Mouse (Mus musculus): ENCODE results near the gene Siva1. TPM values are rescaled to one million over a fixed set of nuclear protein-coding genes. Genes with fewer than 3 reads are reported as not detected.

Gene Siva1
- polyA plus RNA-seq, 1 experiment = 29.9 TPM

DNA sequence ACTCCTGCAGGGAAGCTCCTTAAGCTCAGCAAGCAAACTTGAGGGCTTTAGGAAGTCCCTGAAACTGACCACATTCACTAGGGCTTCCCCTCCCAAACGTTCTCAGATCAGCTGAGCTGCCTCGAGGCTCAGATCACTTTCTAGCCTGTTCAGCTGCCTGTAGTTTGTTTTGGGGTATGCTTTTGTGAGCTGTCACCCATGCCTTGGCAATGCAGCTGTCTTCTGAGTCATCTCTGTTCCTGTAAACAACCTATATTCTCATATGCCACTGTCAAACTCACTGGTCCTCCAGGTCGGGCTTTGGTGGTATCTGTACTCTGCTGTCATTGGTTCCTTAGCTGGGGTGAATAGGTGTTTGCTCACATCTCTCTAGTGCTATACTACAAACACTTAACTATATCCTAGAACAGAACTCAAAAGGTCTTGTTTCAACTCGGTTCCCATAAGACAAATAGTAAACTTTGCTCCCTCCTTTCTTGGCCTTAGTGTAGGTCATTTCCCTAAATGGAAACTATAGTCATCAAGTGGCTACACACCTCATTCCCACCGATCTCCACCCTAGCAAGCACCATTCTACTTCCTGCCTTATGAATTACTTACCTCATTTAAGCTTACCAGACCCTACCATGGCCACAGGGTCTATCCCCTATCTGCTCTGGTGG, 7.4 kb downstream of the Siva1 start:
- DNase-seq (ENCODE audit: low read depth, low spot score) = no peak
- 47% methylated on average over 5 of the region's 5 CpGs for WGBS

DNA sequence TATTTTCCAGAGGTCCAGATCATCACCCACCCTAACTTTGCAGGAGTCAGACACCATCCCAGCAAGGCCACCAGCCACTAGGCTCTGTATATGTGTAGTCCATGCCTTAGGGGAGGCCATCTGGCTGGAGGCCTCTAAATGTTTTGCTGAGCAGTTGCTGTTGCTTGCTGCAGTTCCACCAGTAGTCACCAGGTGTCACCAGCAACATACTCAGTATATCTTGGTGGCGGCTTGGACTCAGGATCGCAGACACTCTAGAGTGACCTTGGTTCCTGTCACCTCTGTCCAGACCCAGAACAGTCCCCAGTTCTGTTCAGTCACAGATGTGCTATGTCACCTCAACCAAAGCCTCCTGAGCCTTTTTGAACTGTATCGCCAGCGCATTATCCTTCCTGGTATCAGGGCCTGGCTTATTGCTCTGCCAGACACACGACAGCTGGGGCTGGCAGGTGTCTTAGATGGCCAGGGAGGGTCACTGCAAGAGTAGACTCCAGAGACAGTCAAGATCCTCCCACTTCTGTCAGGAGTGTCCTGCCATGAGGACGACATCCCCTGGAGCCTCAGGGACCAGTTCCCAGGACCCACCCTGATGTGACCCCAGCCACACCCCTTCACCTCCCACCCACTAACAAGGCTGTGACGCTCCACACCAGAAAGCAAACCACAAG, 8.8 kb downstream of the Siva1 start:
- no peak for DNase-seq (ENCODE audit: low read depth, low spot score)
- 24% methylated on average over 7 of the region's 7 CpGs for WGBS

DNA sequence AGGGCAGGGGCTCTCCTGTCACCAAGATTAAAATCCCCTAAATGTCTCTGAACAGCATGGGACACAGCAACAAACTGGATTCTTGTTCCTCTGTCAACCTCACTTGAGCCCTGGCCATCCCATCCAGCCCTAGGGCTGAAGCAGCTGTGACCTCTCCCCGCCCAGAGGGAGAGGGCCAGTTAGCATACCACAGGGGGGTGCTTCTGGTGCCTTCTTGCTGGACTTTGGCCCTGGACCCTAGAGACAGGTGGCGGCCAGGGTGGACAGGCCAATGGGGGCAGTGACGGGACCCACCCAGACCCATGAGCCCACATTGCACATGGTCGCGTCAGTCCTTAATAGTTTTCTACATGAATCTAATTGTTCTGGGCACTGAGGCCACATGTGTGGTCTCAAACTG, 9.6 kb downstream of the Siva1 start:
- DNase-seq (ENCODE audit: low read depth, low spot score) = no peak
- 95% methylated on average over 5 of the region's 5 CpGs for whole genome bisulfite sequencing

DNA sequence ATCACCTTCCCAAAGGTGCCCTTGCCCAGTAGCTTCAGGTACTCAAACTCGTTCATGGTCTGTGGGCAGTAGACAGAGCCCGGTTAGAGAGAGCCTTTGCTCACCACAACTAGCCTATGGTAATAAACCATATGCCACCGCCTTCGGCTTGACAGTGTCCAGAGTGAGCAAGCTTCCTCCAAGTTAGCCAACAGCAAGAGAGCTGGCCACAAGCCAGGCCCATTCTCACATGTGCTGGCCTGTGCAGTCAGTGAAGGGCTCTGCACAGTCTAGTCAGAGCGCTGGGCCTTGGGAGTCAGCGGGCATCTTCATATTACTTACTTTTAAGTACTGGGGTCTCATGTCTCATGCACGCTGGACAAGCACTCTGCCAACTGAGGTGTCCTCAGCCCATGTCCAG, 14.1 kb downstream of the Siva1 start:
- WGBS = 73% methylated on average over 7 of the region's 7 CpGs
- no peak for DNase-seq (ENCODE audit: low read depth, low spot score)

GRCm38 (mm10) chr12:112659109-112659508, 14.6 kb downstream of the Siva1 start:
- no peak for DNase-seq (ENCODE audit: low read depth, low spot score)
- WGBS = 83% methylated on average over 6 of the region's 6 CpGs

GRCm38 (mm10) chr12:112660576-112661326, 16.3 kb downstream of the Siva1 start:
- 46% methylated on average over 5 of the region's 5 CpGs for WGBS
- no peak for DNase-seq (ENCODE audit: low read depth, low spot score)

- WGBS = 93% methylated on average over 3 of the region's 3 CpGs
- no peak for DNase-seq (ENCODE audit: low read depth, low spot score)
Observed at GRCm38 (mm10) chr12:112661327-112661605, 16.8 kb downstream of the Siva1 start.

DNA sequence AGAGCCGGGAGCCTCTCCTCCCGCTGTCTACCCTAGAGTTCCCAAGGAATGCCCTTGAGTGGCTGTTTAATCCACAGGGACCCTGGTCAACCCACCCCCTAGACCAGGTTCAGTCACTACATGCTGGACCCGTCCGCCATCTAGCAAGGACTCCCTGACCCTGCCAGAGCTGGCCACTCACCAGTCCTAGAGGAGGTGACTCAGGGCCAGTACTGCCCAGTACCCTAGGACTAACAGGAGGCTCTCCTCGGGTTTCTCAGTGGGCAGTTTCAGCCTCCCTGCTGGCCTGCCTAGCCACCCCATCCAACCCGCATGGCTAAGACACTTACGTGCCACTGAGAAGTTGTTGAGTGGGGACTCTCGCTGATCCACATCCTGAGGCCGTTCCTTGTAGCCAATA, 17.4 kb downstream of the Siva1 start:
- 80% methylated on average over 9 of the region's 9 CpGs for WGBS
- no peak for DNase-seq (ENCODE audit: low read depth, low spot score)

DNA sequence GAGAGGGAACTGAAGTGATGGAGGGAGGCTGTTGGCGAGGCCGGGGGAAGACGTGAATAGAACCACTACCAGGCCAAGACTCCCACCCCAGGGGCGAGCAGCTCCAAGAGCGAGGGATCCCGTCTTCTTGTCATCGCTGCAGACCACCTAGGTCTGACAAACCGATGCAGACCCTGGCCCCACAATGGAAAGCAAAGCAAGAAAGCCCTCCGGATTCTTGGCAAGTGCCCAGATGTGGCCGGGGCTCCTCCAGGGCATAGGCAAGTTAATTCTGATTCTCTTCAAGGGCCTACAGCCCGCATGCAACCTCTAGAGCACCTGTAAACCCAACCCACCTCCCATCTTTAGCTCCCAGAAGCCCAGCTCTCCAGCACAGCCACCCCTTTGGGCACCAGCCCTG, 18.8 kb downstream of the Siva1 start:
- no peak for DNase-seq (ENCODE audit: low read depth, low spot score)
- WGBS = 89% methylated on average over 11 of the region's 11 CpGs

DNA sequence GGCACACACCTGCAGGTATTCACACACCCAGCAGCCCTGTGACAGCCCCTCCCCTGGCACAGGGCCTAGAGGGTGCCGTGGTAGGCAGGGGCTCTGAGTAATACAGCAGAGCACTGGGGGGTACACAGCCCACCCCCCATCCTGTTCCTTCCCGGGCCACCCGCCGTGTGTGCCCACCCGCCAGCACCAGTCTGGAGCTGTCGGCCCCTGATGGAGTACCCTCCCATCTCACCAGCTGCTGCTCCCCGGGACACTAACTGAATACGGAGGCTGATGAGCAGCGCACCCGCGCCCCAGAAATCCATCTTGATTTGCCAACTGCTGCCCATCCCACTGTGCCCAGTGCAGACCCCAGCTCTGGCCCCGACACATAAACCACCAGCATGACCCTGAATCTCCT, 19.2 kb downstream of the Siva1 start:
- DNase-seq (ENCODE audit: low read depth, low spot score) = no peak
- 89% methylated on average over 12 of the region's 12 CpGs for whole genome bisulfite sequencing

GRCm38 (mm10) chr12:112664124-112664523, 19.6 kb downstream of the Siva1 start:
- 63% methylated on average over 2 of the region's 2 CpGs for WGBS
- DNase-seq (ENCODE audit: low read depth, low spot score) = no peak

DNA sequence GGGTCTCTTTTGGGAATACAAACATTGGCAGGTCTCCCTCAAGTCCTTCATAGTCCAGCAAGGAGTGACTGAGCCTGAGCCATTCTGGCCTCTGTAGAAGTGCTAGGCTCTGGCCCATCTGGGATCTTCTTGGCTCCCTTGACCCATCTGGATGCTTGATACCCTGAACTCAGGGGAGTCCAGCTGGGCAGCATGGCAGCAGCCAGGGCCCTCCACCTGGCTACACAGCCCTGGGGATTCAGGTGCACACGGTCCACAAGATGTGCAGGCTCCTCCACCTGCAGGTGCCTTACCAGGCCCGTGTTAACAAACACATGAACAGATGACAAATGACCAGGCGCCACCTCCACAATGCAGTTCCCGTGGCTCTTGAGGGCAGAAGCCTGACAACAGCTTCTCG, 20.2 kb downstream of the Siva1 start:
- WGBS = 50% methylated on average over 5 of the region's 5 CpGs
- DNase-seq (ENCODE audit: low read depth, low spot score) = no peak

DNA sequence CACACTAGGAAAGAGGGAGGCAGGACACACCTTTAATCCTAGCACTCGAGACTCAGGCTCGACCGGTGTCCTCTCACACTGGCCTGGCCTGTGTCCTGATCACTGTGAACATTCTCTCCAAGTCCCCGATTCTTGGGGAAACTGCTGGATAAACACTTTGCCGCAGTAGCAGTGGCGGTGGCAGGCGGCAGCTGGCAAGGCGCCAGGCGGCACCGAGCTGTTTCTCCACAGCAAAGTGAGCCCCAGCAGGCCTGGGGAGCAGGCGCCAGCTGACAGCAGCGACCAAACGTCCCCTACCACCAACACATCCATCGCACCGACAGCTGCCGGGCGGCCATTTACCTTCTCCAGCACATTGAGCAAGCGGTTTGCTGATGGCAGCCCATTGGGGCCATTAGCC, 21.0 kb downstream of the Siva1 start:
- DNase-seq (ENCODE audit: low read depth, low spot score) = no peak
- 27% methylated on average over 18 of the region's 18 CpGs for WGBS

DNA sequence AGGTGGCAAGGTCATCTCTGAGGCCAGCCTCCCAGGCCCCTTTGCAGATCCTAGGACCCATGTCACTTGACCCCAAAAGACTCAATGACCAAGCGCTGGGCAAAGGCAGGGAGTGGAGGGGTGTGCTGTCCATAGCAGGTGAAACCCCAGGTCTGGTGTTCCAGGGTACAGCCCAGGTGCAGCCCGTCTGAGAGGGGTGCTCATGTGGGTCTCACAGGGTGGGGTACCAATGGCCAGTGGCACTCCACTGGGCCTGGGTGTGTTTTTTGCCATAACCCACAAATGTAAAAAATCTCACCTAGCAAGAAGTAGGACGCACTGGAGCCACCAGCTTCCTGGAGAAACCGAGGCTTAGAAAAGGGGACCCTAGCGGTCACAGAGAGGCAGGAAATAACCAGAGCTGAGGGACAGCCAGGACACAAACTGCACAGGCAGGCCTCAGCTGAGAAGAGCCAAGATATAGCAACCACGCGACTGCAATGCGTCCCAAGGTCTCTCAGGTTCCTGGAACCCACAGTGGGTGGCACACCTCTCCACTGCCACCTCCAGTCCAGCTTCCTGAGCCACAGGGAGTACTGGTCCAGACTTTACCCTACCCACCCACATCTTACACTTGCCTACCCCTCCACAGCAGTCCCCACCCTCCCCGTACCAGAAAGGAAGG, 21.5 kb downstream of the Siva1 start:
- WGBS = 80% methylated on average over 9 of the region's 9 CpGs
- DNase-seq (ENCODE audit: low read depth, low spot score) = no peak

- no peak for DNase-seq (ENCODE audit: low read depth, low spot score)
- WGBS = 65% methylated on average over 10 of the region's 10 CpGs
Observed at GRCm38 (mm10) chr12:112667619-112668297, 23.3 kb downstream of the Siva1 start.

DNA sequence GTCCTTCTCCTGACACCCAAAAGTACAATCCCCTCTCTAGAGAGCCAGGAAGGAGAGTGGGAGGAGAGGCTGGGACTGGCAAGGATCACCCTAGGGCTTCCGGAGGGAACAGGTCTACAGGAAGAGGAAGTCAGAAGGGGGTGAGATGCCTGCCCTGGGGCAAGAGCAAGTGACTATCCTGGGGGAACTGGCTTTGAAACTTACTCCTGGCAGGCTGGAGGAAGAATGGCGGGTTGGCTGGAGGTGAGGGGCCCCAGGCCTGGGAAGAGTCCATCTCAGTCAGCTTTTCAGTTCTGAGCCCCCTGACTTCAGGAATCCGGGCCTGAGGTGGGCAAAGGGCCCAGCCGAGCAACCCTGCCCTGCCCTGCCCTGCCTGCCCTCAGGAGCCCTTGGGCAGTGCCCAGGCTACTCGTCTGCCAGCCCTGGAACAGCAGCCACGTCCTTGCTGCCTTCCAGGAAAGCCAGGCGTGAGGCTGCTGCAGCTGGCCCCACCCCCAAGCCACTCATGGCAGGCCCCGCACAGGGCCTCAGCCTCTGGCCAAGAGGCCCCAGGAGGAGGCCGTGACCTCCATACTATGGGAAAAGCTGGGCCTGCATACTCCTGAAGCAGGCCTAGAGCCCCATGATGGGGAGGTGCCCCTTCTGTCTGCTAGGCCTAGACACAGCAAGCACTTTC, 26.4 kb downstream of the Siva1 start:
- no peak for DNase-seq (ENCODE audit: low read depth, low spot score)
- WGBS = 42% methylated on average over 9 of the region's 9 CpGs

GRCm38 (mm10) chr12:112671891-112672290, 27.4 kb downstream of the Siva1 start:
- DNase-seq (ENCODE audit: low read depth, low spot score) = no peak
- WGBS = 63% methylated on average over 7 of the region's 7 CpGs

GRCm38 (mm10) chr12:112672744-112673575, 28.5 kb downstream of the Siva1 start:
- DNase-seq (ENCODE audit: low read depth, low spot score) = no peak
- WGBS = 1% methylated on average over 21 of the region's 21 CpGs

Data from large intestine, adult 2 months (tissue).